ENCODE assay signal across 9 mouse cellular contexts in genomic region chr7:139011027-139011426, GRCm38 (mm10).
DNase-seq lines count a peak whose midpoint lies in the region; ATAC-seq and TF ChIP-seq lines count a peak whose summit lies in the region.
"Had no signal": no experiment of that assay in that cellular context is flagged by ENCODE, and none has a peak within 500 bp of the region (broad histone marks: within the 10 kb centered on the region; RNA-seq: fewer than 3 reads in every experiment).

No protein-coding gene starts in this region.

- no peak overlapping the region for H3K9ac ChIP-seq in stomach, postnatal 0 days (ENCODE audit: low read length)
- H3K9ac ChIP-seq: limb, embryonic 12.5 days had no signal

- intact Hi-C loops in gastrocnemius, adult 2 months (cut with DNase I), result no loop called here

- no peak for ATAC-seq in stomach, postnatal 0 days (ENCODE audit: low FRiP score, low TSS enrichment)

- no peak for TF ChIP-seq EP300 in stomach, postnatal 0 days (optimal IDR thresholded peaks at IDR 0.05)

- TF ChIP-seq CTCF in gastrocnemius, adult 2 months (IDR thresholded peaks at IDR 0.05), result peak; percentile 82
- TF ChIP-seq CTCF in stomach, postnatal 0 days (IDR thresholded peaks at IDR 0.05; ENCODE audit: low read depth), result peak; percentile 83

- peak; percentile 48 for DNase-seq in gastrocnemius, adult 2 months
- DNase-seq in gastrocnemius, adult 8-10 months (ENCODE audit: low spot score in 2 of 2), result no peak
- DNase-seq in B cell, adult 2 months, result peak; percentile 53 to 57
- DNase-seq in adrenal gland, postnatal 14 days, result peak; percentile 65
- DNase-seq in embryo, embryonic 11.5 days (ENCODE audit: low read depth, low spot score), result peak; percentile 46
- DNase-seq in kidney, postnatal 10 days, result peak; percentile 71
- peak; percentile 15 for DNase-seq in lung, postnatal 25 days (ENCODE audit: low spot score)
- peak; percentile 54 for DNase-seq in stomach, postnatal 0 days (ENCODE audit: low spot score)

- H3K9me3 ChIP-seq in stomach, postnatal 0 days (ENCODE audit: control insufficient read depth, low read length), result no peaks in the 10 kb centered on the region
- H3K9me3 ChIP-seq: limb, embryonic 12.5 days had no signal

- H3K4me3 ChIP-seq in gastrocnemius, adult 2 months, result no peak overlapping the region
- no peak overlapping the region for H3K4me3 ChIP-seq in stomach, postnatal 0 days (ENCODE audit: low read depth, low read length)
- H3K4me3 ChIP-seq: limb, embryonic 12.5 days had no signal

- no peaks in the 10 kb centered on the region for H3K4me1 ChIP-seq in stomach, postnatal 0 days (replicated peaks; ENCODE audit: control insufficient read depth, insufficient read depth)

- no peaks in the 10 kb centered on the region for H3K27me3 ChIP-seq in stomach, postnatal 0 days (ENCODE audit: control insufficient read depth, insufficient read depth, low read length)

- H3K4me2 ChIP-seq in stomach, postnatal 0 days (replicated peaks; ENCODE audit: low read depth), result no peak overlapping the region
- H3K4me2 ChIP-seq: limb, embryonic 12.5 days had no signal

- H3K36me3 ChIP-seq in stomach, postnatal 0 days (ENCODE audit: control insufficient read depth, insufficient read depth, low read length), result no peaks in the 10 kb centered on the region
- H3K36me3 ChIP-seq: limb, embryonic 12.5 days had no signal

- WGBS in stomach, postnatal 0 days, result 37% methylated on average over 3 of the region's 3 CpGs

- no peak overlapping the region for H3K27ac ChIP-seq in gastrocnemius, adult 2 months
- no peak overlapping the region for H3K27ac ChIP-seq in stomach, postnatal 0 days (replicated peaks)
- H3K27ac ChIP-seq: limb, embryonic 12.5 days had no signal

Comparison
In these comparisons a context has a peak if more than half of its experiments do, and no peak if none do; other contexts are left out.
1. DNase-seq: peak in gastrocnemius, adult 2 months (single experiment), B cell, adult 2 months (2 of 2), adrenal gland, postnatal 14 days (single experiment), embryo, embryonic 11.5 days (single experiment), kidney, postnatal 10 days (single experiment), lung, postnatal 25 days (single experiment) and stomach, postnatal 0 days (single experiment); none in gastrocnemius, adult 8-10 months (0 of 2).